Mouse (Mus musculus) c-Kit-positive CD71-negative TER-119-negative erythroid progenitor cells, embryonic 14.5 days (primary cell): ENCODE data around the gene Arl16.
A peak's percentile ranks its signal among the peaks of the same experiment; 100 is the strongest.

Source experiments
- DNase-seq: peaks from one replicate; pipeline ENCODE4 v3.0.0-alpha.2; 2013; ENCODE audit warnings: low read depth

Gene Arl16

DNA sequence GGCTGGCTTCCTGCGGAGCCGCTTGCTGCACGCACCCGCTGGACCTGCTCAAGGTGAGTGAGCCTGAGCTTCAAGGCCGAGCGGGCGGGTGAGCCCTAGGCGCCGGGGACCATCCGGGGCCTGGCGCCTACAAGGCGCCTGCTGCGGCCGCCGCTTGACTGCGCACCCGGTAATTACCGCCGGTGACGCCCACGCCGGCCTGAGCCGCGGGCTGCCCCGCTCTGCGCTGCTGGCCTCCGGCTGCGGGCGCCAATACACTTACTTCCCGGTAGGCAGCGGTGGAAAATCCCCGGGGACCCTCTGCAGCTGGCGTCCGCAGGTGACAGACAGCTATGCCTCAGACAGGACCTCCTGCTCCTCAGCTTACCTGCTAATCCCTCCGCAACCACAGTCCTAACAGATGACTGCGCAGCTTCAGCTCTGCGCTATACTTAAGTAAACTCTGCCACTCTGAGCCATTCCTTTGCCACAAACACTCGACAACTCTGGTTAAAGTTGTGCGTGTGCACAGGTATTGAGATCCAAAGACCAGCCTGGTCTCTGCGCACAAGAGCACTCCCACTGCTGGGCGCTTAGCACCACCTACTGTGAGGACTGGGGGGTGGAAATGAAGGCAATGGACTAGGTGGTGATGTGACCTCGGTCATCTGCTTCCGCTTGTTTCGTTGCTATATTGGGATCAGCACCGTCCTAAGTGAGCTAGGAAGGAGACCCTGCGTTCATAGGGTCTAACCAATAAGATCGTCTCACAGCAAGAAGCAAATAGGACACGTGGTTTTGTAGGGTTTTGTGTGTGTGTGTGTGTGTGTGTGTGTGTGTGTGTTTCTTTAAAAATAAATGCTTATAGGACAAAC, 24.8 kb upstream of the Arl16 start:
- DNase-seq = no peak

DNA sequence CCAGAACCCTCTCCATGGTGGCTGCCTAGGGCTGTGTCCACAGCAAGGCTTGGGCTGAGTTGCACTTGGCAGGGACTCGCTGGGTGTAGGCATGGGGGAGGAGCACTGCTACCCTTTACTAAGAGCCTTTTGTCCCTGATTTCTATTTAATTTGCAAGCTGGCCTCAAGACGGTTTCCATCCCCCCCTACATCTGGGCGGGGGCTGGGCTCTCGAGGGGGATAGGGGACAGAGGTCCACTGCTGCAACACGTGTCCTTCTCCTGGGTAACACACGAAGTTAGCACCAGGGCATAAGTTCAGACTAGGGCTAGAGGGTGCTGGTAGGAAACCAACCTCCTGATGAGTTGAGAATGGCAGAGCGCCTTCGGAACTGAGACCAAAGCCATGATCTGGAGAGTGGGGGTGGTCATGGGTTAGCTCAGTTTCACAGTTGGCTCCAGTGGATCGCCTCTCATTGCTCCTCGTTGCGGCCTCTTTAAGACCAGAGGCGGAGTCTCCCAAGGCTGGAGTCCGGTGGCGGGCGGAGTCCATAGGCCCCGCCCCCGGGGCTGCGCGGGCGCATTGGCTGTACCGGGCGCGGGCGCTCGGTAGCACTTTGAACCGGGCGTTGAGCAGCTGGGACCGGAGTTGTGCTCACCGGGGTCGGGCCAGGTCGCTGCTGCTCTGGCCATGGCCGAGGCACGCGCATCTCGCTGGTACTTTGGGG, 24.1 kb upstream of the Arl16 start, which contains the start of gene Slc25a10:
Gene Slc25a10, plus strand, starts transcription at position 524 of the 707 bp plus-strand sequence.
- DNase-seq = peak; percentile 73

GRCm38 (mm10) chr11:120490291-120491046, 23.1 kb upstream of the Arl16 start:
- DNase-seq = no peak

GRCm38 (mm10) chr11:120489054-120489761, 21.8 kb upstream of the Arl16 start:
- peak; percentile 77 for DNase-seq

- DNase-seq = no peak
Observed at GRCm38 (mm10) chr11:120488516-120488915, 21.1 kb upstream of the Arl16 start.

DNA sequence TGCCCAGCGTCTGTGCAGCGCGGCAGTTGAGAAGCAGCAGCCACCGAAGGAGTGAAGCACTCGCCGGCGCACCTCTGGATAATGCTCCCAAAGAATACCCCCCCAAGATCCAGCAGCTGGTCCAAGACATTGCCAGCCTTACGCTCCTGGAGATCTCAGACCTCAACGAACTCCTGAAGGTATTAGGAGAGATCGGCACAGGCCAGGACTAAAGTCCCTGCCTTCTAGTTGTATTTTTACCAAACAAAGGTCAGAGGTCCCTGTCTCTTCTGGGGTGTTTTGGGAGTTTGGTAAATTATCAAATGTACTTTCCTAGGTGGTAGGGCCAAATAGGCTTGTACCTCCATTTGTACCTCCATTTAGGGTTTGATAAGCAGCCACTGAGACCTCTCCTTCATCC, 17.8 kb upstream of the Arl16 start:
- DNase-seq = no peak

- peak; percentile 91 for DNase-seq
Observed at GRCm38 (mm10) chr11:120484265-120484981, 17.0 kb upstream of the Arl16 start, which contains the start of gene Mrpl12. TSS of gene Mrpl12 (plus strand) at chr11:120484613.

DNA sequence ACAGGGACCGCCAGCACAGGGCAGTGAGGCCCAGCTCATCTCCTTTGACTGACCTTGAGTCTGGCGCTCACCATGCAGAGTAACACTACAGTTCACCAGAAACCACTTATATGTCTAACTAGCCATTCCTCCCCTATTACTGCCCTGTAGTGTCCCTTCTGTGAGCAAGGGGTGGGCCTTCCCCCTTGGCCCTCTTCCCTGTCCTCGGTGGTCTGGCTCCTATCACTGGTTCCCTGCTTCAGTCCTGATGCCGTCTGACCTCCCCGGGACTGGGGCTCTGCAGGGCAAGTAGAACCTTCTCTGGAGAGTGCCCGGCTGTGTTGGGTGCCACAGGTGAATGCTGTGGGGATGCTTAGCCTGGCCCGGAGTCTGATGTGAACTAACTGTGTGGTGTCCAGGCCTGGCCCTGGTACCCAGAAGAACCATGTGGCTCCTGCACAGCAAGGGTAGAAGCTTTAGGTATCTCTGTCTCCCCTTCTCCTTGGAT, 16.1 kb upstream of the Arl16 start:
- no peak for DNase-seq

DNA sequence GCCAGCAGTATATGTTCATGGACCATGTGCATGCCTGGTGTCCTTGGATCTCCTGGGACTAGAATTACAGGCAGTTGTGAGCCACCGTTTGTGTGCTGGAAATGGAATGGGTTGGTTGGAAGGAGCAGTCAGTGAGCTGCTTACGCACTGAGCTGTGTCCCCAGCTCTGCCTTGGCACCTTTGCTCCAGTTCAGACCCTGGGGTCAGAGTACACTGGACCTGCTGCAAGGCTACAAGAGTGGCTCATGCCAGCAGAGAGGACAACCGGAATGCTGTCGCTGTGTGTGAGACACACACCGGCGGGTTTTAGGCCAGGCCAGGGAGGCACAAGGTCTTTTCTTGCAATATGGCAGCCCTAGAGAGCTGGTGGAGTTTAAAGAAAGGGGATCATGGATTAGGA, 4.6 kb upstream of the Arl16 start:
- no peak for DNase-seq

- no peak for DNase-seq
Observed at GRCm38 (mm10) chr11:120467736-120468092, 307 bp upstream of the Arl16 start.

GRCm38 (mm10) chr11:120465521-120465920, 1.9 kb downstream of the Arl16 start:
- DNase-seq = no peak

DNA sequence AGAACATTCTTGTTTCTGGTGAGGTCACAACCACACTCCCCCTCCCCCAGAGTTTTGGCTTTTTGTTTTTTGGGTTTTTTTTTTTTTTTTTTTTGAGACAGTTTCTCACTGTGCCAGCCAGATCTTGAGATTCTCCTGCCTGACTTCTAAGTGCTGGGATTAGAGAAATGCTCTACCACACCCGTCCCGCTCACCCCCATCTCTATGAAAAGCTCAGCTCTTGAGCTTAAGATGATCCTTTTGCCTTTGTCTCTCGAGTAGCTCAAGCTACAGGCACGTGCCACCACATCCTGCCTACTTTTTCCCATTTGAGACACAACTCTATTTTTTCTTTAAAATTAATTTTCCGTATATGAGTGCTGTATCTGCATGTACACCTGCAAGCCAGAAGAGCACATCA, 3.0 kb downstream of the Arl16 start:
- no peak for DNase-seq

DNA sequence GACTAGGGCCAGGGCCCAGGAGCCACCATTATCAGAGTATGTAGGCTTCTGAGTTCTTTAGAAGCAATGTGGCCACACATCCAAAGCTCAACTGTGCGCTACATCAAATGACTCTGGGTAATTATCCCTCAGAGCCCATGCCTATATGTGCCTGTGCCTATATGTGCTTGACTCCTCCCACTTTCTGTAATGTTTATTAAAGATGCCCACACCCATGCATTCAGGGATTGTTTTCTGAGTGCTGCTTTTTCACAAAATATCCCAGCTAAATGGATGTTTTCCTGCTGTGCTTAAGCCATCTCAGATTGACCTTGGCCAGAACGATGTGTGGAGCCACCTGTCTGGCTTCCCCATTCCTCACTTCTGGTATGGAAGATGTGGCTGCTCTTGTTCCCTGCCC, 3.9 kb downstream of the Arl16 start:
- DNase-seq = no peak

- DNase-seq = no peak
Observed at GRCm38 (mm10) chr11:120458847-120459597, 8.4 kb downstream of the Arl16 start.

DNA sequence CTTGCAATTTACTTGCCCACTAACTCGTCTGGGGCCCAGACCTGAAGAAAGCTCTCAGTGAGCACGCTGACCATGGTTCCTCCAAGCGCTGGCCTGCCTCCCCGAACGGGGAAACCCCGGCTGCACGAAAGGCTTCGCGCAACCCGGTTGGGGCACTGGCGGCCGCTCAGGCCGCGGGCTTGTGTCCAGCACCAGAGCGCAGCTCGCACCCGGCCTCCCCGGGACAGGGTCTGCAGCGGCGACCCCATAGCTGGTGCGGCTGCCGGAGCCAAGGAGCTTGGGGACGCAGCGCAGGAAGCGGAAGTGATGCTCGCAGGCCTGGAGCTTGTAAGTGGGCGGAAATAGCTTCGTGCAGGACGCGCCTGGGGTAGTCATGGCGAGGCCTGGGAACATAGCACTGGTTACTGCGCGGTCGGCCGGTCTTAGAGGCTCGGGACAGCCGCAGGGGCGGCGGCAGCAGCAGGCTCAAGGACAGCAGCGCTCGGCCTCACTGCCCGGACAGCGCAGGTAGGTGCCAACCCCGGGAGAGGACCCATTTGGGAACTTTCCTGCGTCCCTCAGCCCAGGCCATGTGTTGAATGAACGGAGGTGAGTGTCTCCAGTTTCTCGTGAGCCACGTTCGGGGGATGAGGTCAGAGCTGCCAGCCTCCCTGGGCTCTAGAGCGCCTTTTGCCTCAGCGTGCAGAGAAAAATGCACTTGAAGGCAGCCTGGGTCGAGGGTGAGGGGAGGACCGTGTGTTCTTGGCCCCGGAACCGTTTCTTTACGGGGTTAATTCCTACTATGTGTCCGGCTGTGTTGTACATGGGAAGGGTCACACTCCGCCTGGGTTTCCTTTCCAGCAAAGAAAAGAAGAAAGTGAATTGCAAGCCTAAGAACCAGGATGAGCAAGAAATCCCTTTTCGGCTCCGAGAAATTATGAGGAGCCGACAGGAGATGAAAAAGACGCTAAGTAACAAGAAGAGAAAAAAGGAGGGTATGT, 9.3 kb downstream of the Arl16 start, which contains the start of the genes Oxld1 and Ccdc137:
Gene Oxld1, minus strand, starts transcription at position 297 of the 980 bp plus-strand sequence.
Gene Ccdc137, plus strand, starts transcription at position 344 of the 980 bp plus-strand sequence.
- peak; percentile 71 for DNase-seq

GRCm38 (mm10) chr11:120457370-120457769, 10.0 kb downstream of the Arl16 start:
- DNase-seq = no peak

DNA sequence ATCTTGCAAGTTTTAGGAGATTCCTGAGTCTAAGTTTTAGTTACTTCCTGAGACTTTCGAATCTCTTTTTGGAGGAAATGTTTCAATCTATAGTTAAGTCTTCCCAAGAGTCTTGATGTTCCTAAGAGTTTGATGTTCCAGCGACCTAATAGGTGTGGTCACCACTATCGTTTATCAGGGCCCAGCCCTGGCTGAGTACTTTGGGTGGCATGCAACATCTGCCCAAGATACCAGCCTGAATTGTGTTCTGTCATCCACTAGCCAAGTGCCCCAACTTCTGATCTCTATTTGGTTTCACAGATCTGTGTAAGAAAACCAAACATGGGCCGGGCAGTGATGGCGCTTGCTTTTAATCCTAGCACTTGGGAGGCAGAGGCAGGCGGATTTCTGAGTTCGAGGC, 12.0 kb downstream of the Arl16 start:
- no peak for DNase-seq

DNA sequence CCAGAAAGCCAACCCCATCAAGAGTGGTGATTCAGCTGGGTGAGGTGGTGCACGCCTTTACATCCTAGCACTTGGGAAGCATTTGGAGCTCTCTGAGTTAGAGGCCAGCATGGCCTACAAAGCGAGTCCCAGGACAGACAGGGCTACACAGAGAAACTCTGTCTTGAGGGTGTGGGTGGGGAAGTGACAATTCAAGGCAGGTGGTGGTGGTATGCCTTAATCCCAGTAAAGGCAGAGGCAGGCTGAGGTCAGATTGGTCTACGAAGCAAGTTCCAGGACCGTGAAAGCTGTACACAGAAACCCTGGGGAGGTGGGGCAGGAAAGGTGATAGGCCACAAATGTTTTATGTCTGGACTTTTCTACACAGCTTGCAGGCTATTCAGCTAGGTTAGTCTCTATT, 12.4 kb downstream of the Arl16 start:
- no peak for DNase-seq

DNA sequence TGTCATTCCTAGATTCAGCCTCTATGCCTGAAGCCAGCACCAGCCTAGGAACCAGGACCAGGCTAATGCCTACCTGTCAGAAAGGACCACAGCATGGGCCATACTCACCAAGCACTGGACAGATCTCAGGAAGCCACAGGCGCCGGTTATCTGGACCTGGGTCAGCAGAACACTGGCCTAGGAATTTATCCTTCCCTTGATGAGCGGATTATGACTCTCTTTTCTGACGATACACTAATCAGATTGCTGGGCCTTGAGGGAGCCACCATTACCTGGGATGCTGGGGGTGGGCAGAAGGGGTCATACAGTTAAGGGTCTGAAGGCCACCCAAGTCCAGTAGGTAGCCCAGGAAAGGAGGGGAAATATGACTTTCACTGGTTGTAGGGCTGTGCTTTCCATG, 14.1 kb downstream of the Arl16 start, which contains the start of gene Pde6g:
Gene Pde6g, minus strand, starts transcription at position 195 of the 400 bp plus-strand sequence.
- DNase-seq = no peak
